Mouse (Mus musculus): ENCODE results near the gene Gm906. TPM values are rescaled to one million over a fixed set of nuclear protein-coding genes. Genes with fewer than 3 reads are reported as not detected.

Gene Gm906
- polyA plus RNA-seq (2015; fragmentation: Illumina TruSeq; extraction: RNeasy Lipid Tissue Mini Kit (QIAGEN cat#74804); ENCODE audit: insufficient read depth, low replicate concordance) = not detected

DNA sequence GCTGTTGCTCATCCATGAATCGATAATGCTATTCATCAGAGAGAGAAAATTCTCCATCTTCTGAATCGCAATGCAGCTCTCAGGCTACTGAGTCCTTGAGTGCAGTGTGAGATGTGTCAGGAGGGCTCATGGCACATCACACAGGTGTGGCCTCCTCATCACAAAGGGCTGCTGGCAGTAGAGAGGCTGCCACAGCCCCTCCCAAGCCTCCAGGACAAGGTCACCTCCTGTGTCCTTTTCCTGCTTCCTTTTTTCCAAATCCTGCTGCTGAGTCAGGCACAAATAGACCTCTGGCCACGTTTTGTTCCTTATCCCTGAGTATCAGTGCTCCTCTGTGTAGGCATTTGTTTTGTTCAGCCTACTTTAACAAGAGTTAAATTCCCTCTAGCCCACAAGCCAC, at the start of gene Gm906:
Gene Gm906, minus strand, starts transcription at position 101 of the 400 bp plus-strand sequence.

Other genes with a start within 250 kb of the Gm906 start
- gene Fbxw17, start 167.6 kb upstream of the Gm906 start, polyA plus RNA-seq (2015; fragmentation: Illumina TruSeq; extraction: RNeasy Lipid Tissue Mini Kit (QIAGEN cat#74804); ENCODE audit: insufficient read depth, low replicate concordance) = 21.7 TPM
- not detected for gene Gm47429, start 193.6 kb upstream of the Gm906 start, polyA plus RNA-seq (2015; fragmentation: Illumina TruSeq; extraction: RNeasy Lipid Tissue Mini Kit (QIAGEN cat#74804); ENCODE audit: insufficient read depth, low replicate concordance)
- gene Nutm2, start 217.0 kb upstream of the Gm906 start, polyA plus RNA-seq (2015; fragmentation: Illumina TruSeq; extraction: RNeasy Lipid Tissue Mini Kit (QIAGEN cat#74804); ENCODE audit: insufficient read depth, low replicate concordance) = not detected